Mouse (Mus musculus) frontal cortex, adult (tissue): ENCODE results near the gene Olfml1.

ENCODE experiments used
- ATAC-seq: cut with Nextera tagmentation; 2 replicates; pipeline ENCODE4 v1.9.2; 2017; ENCODE audit warnings: mild to moderate bottlenecking, moderate library complexity, mixed read lengths; ENCODE audit not compliant: low TSS enrichment

The Olfml1 gene

GRCm38 (mm10) chr7:107594857-107595402 lies 27.7 kb downstream of the Olfml1 start, which contains the start of gene Ppfibp2:
TSS of gene Ppfibp2 (plus strand) at chr7:107595207.
- ATAC-seq = peak; percentile 91

GRCm38 (mm10) chr7:107595426-107595825 lies 28.2 kb downstream of the Olfml1 start:
- ATAC-seq = no peak

- no peak for ATAC-seq
These were observed 29.5 kb downstream of the Olfml1 start for GRCm38 (mm10) chr7:107596753-107597152.

GRCm38 (mm10) chr7:107597956-107598355 lies 30.7 kb downstream of the Olfml1 start:
- no peak for ATAC-seq

GRCm38 (mm10) chr7:107600651-107601050 lies 33.4 kb downstream of the Olfml1 start:
- no peak for ATAC-seq

GRCm38 (mm10) chr7:107602505-107602904 lies 35.3 kb downstream of the Olfml1 start:
- no peak for ATAC-seq

- no peak for ATAC-seq
These were observed 35.7 kb downstream of the Olfml1 start for GRCm38 (mm10) chr7:107602913-107603312.

GRCm38 (mm10) chr7:107607766-107608165 lies 40.5 kb downstream of the Olfml1 start:
- no peak for ATAC-seq

- no peak for ATAC-seq
These were observed 42.5 kb downstream of the Olfml1 start for GRCm38 (mm10) chr7:107609622-107610255.

- no peak for ATAC-seq
These were observed 43.6 kb downstream of the Olfml1 start for GRCm38 (mm10) chr7:107610880-107611279.

GRCm38 (mm10) chr7:107618028-107618992 lies 51.1 kb downstream of the Olfml1 start:
- no peak for ATAC-seq

- ATAC-seq = no peak
These were observed 52.0 kb downstream of the Olfml1 start for GRCm38 (mm10) chr7:107619225-107619624.

- ATAC-seq = no peak
These were observed 52.9 kb downstream of the Olfml1 start for GRCm38 (mm10) chr7:107620137-107620536.

- no peak for ATAC-seq
These were observed 57.2 kb downstream of the Olfml1 start for GRCm38 (mm10) chr7:107624432-107624831.

GRCm38 (mm10) chr7:107625061-107625460 lies 57.8 kb downstream of the Olfml1 start, which contains the start of gene 5330417H12Rik:
TSS of gene 5330417H12Rik (minus strand) at chr7:107625161.
- ATAC-seq = no peak

GRCm38 (mm10) chr7:107625781-107626180 lies 58.5 kb downstream of the Olfml1 start:
- no peak for ATAC-seq

- no peak for ATAC-seq
These were observed 61.1 kb downstream of the Olfml1 start for GRCm38 (mm10) chr7:107628383-107628782.

GRCm38 (mm10) chr7:107633201-107633600 lies 66.0 kb downstream of the Olfml1 start:
- ATAC-seq = no peak

- ATAC-seq = no peak
These were observed 70.2 kb downstream of the Olfml1 start for GRCm38 (mm10) chr7:107637398-107637797.

- ATAC-seq = no peak
These were observed 70.8 kb downstream of the Olfml1 start for GRCm38 (mm10) chr7:107638026-107638425.
